Mouse (Mus musculus): Measurements from ENCODE around the gene Pax4. TPM values are rescaled to one million over a fixed set of nuclear protein-coding genes. Genes with fewer than 3 reads are reported as not detected.

Gene Pax4
- total RNA-seq (2021) = not detected
- polyA plus RNA-seq (2012; rRNA removed) = not detected in 2 replicates
- long read RNA-seq = 0 reads

DNA sequence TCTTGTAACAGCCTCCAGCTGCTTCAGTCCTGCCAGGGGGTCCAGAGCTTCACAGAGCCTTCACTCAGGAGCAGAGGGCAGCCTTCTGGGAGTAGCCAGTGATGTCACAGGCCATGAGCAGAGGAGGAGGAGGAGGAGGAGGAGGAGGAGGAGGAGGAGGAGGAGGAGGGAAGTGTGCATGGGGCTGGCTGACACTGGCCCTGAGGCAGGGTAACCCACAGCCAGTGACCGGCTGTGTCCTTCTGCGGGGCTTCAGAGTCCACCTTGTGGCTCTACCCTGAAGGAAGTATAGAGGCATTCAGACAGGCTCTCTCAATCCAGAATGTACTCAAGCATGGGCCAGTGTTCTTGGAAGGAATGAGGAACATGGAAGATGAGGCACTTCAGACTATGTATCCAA is at the start of gene Pax4:
Pax4 (minus strand) TSS at position 101 of the 400 bp plus-strand sequence.
- intact Hi-C loops (cut with DNase I) = no loop called here
- Histone ChIP-seq H3K79me2 (replicated peaks; ENCODE audit: control insufficient read depth, insufficient read depth, low read length) (no peaks in the 10 kb centered on the region), H3K27me3 (ENCODE audit: control insufficient read depth, insufficient read depth, low read length) (peaks cover 6% of the 10 kb centered on the region; the same call in 1 of the 2 replicates), H3K4me3 (no peak within 1 kb of the TSS), H3K4me1 (ENCODE audit: control insufficient read depth, insufficient read depth, low read length) (no peaks in the 10 kb centered on the region), H3K27ac (no peak within 1 kb of the TSS), H3K9ac (ENCODE audit: low read depth, low read length) (no peak within 1 kb of the TSS), H3K36me3 (ENCODE audit: control insufficient read depth, insufficient read depth, low read length) (no peaks in the 10 kb centered on the region)
- WGBS = 75% methylated on average over 2 of the region's 2 CpGs
- TF ChIP-seq EP300 (IDR thresholded peaks at IDR 0.05; ENCODE audit: insufficient read depth, low read depth, low read length) (no peak), POLR2A (IDR thresholded peaks at IDR 0.05; ENCODE audit: insufficient read depth, low read depth, low read length) (no peak), CTCF (IDR thresholded peaks at IDR 0.05) (no peak)
- DNase-seq = no peak

DNA sequence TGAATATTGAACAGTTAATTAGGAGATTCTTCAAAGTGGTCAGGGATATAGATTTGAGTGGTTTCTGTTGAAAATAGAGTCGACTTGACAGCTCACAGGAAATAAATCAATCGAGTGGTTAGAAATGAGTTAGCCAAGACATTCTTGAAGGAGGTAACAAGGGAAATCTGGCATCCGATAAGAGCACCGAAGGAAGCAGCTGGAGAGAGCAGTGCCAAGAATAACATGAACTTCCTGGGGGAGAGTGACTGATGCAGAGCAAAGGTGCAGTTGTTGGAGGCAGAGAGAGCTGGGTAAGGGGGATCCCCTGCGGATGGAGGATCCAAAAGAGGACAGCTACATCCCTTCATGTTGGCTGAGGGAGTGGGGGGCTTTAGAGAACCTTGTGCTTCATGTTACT is 48.7 kb upstream of the Pax4 start:
- Histone ChIP-seq H3K27ac (peak overlapping the region; percentile 40), H3K79me2 (replicated peaks; ENCODE audit: control insufficient read depth, insufficient read depth, low read length) (no peaks in the 10 kb centered on the region), H3K4me1 (ENCODE audit: control insufficient read depth, insufficient read depth, low read length) (peaks cover 6% of the 10 kb centered on the region), H3K4me3 (no peak overlapping the region), H3K27me3 (ENCODE audit: control insufficient read depth, insufficient read depth, low read length) (no peaks in the 10 kb centered on the region), H3K9ac (ENCODE audit: low read depth, low read length) (no peak overlapping the region), H3K36me3 (ENCODE audit: control insufficient read depth, insufficient read depth, low read length) (peaks cover 4% of the 10 kb centered on the region)
- intact Hi-C loops (cut with DNase I) = no loop called here
- DNase-seq = peak in 1 of 2 experiments; percentile 38
- peak; percentile 93 for TF ChIP-seq EP300 (IDR thresholded peaks at IDR 0.05; ENCODE audit: insufficient read depth, low read depth, low read length)
- no peak for TF ChIP-seq CTCF (IDR thresholded peaks at IDR 0.05)
- TF ChIP-seq POLR2A (IDR thresholded peaks at IDR 0.05; ENCODE audit: insufficient read depth, low read depth, low read length) = peak; percentile 66; the same call in 1 of the 2 replicates
- 23% methylated on average over 5 of the region's 5 CpGs for WGBS

DNA sequence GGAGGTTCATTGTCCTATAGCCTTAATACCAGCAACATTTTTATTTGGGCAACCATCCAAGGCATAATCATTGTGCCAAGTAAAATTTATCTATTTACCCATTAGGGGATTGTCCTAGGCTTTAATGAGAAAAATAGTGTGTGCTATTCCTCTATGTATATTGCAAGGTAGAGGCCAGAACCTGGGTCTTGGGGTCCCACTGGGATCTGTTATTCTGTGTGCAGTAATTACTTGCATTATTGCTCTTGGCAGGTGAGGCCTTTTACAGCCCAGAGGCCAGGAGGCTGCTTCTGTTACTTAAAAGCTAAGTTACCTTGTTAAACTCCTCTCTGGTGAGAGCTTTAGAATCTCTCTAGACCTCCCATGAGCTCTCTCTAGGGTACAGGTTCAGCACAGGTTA is 42.0 kb upstream of the Pax4 start:
- Histone ChIP-seq H3K36me3 (ENCODE audit: control insufficient read depth, insufficient read depth, low read length) (peaks cover 17% of the 10 kb centered on the region), H3K4me3 (no peak overlapping the region), H3K27me3 (ENCODE audit: control insufficient read depth, insufficient read depth, low read length) (no peaks in the 10 kb centered on the region), H3K4me1 (ENCODE audit: control insufficient read depth, insufficient read depth, low read length) (peaks cover 10% of the 10 kb centered on the region), H3K79me2 (replicated peaks; ENCODE audit: control insufficient read depth, insufficient read depth, low read length) (peaks cover 4% of the 10 kb centered on the region), H3K9ac (ENCODE audit: low read depth, low read length) (no peak overlapping the region), H3K27ac (no peak overlapping the region)
- intact Hi-C loops (cut with DNase I) = no loop called here
- no peak for DNase-seq
- no peak for TF ChIP-seq CTCF (IDR thresholded peaks at IDR 0.05)
- TF ChIP-seq POLR2A (IDR thresholded peaks at IDR 0.05; ENCODE audit: insufficient read depth, low read depth, low read length) = no peak
- no peak for TF ChIP-seq EP300 (IDR thresholded peaks at IDR 0.05; ENCODE audit: insufficient read depth, low read depth, low read length)

DNA sequence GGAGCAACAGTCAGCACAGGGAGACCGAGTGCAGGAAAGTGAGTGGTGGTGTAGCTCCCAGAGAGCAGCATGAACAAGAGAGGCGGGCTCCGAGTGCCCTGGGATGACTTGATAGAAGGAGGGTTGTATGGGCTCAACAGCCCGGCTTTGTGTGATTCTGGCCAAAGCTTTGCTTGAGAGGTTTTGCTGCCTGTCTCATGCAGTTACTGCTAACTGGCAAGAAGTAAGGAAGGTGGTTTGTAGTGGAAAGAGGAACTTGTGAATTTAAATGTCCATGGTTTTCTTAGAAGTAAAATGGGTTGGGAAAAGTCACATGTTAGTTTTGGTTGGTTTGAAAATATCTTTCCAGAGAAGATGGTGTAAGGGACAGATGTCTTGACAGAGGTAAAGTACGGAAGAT is 41.5 kb upstream of the Pax4 start:
- no peak for TF ChIP-seq POLR2A (IDR thresholded peaks at IDR 0.05; ENCODE audit: insufficient read depth, low read depth, low read length)
- TF ChIP-seq EP300 (IDR thresholded peaks at IDR 0.05; ENCODE audit: insufficient read depth, low read depth, low read length) = no peak
- no peak for TF ChIP-seq CTCF (IDR thresholded peaks at IDR 0.05)
- peaks cover 10% of the 10 kb centered on the region for H3K4me1 ChIP-seq (ENCODE audit: control insufficient read depth, insufficient read depth, low read length)
- H3K79me2 ChIP-seq (replicated peaks; ENCODE audit: control insufficient read depth, insufficient read depth, low read length) = peaks cover 4% of the 10 kb centered on the region
- DNase-seq = no peak
- intact Hi-C loops (cut with DNase I) = no loop called here
- no peak overlapping the region for H3K9ac ChIP-seq (ENCODE audit: low read depth, low read length)
- 76% methylated on average over 5 of the region's 5 CpGs for whole genome bisulfite sequencing
- peaks cover 19% of the 10 kb centered on the region for H3K36me3 ChIP-seq (ENCODE audit: control insufficient read depth, insufficient read depth, low read length)
- H3K27me3 ChIP-seq (ENCODE audit: control insufficient read depth, insufficient read depth, low read length) = no peaks in the 10 kb centered on the region
- H3K27ac ChIP-seq = no peak overlapping the region
- H3K4me3 ChIP-seq = no peak overlapping the region

DNA sequence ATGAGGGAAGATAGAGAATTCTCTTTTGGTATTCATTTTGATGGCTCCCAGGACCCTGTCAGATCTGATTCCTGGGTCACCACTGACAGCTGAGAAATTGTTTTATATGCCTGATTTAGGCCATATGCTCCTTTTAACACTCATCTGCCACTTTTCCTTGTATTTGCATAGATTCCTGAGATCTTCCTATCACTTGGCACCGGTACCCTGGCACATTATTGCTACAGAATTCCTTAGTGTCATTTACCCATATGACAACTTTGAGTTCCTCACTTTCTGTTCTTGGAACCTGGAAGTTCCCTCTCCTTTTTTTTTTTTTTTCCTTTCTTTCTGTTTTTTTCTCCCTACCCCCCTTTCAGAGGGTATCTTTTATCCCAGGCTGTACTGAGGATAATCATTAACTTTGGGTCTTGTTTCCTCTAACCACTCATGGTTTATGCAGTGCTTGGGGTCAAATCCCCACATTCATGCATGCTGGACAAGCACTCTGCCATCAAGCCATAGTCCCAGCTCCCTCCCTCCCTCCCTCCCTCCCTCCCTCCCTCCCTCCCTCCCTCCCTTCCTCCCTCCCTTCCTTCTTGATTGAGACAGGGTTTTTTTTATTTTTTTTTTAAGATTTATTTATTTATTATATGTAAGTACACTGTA is 39.2 kb upstream of the Pax4 start:
- TF ChIP-seq CTCF (IDR thresholded peaks at IDR 0.05) (no peak), EP300 (IDR thresholded peaks at IDR 0.05; ENCODE audit: insufficient read depth, low read depth, low read length) (no peak), POLR2A (IDR thresholded peaks at IDR 0.05; ENCODE audit: insufficient read depth, low read depth, low read length) (no peak)
- H3K27ac ChIP-seq = no peak overlapping the region
- H3K79me2 ChIP-seq (replicated peaks; ENCODE audit: control insufficient read depth, insufficient read depth, low read length) = peaks cover 6% of the 10 kb centered on the region
- peaks cover 30% of the 10 kb centered on the region for H3K36me3 ChIP-seq (ENCODE audit: control insufficient read depth, insufficient read depth, low read length)
- no peak overlapping the region for H3K4me3 ChIP-seq
- DNase-seq = no peak
- H3K4me1 ChIP-seq (ENCODE audit: control insufficient read depth, insufficient read depth, low read length) = peaks cover 13% of the 10 kb centered on the region
- intact Hi-C loops (cut with DNase I) = no loop called here
- H3K27me3 ChIP-seq (ENCODE audit: control insufficient read depth, insufficient read depth, low read length) = no peaks in the 10 kb centered on the region
- 82% methylated on average over 1 of the region's 1 CpGs for WGBS
- no peak overlapping the region for H3K9ac ChIP-seq (ENCODE audit: low read depth, low read length)

DNA sequence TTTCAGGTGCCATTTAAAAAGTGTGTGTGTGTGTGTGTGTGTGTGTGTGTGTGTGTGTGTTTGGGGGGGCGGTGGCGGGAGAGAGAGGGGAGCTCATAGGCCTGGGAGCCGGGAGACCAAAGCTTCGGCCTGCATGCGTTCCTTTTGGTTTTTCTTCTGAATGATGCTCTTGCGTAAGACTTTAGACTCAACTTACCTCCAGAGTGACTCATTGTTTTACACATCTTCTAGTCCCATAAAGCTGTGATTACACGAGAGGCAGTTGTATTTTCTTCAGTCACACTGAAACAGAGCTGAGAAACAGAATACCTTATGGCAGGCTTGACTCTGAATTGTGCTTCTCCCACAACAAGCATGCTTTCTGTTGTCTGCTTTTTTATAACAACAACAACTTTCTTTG is 37.8 kb upstream of the Pax4 start:
- Histone ChIP-seq H3K79me2 (replicated peaks; ENCODE audit: control insufficient read depth, insufficient read depth, low read length) (peaks cover 9% of the 10 kb centered on the region), H3K4me1 (ENCODE audit: control insufficient read depth, insufficient read depth, low read length) (peaks cover 14% of the 10 kb centered on the region), H3K9ac (ENCODE audit: low read depth, low read length) (no peak overlapping the region), H3K27ac (no peak overlapping the region), H3K36me3 (ENCODE audit: control insufficient read depth, insufficient read depth, low read length) (peaks cover 41% of the 10 kb centered on the region), H3K4me3 (no peak overlapping the region), H3K27me3 (ENCODE audit: control insufficient read depth, insufficient read depth, low read length) (no peaks in the 10 kb centered on the region)
- 79% methylated on average over 7 of the region's 7 CpGs for WGBS
- intact Hi-C loops (cut with DNase I) = no loop called here
- no peak for DNase-seq
- TF ChIP-seq CTCF (IDR thresholded peaks at IDR 0.05) (no peak), EP300 (IDR thresholded peaks at IDR 0.05; ENCODE audit: insufficient read depth, low read depth, low read length) (no peak), POLR2A (IDR thresholded peaks at IDR 0.05; ENCODE audit: insufficient read depth, low read depth, low read length) (no peak)
